Mouse (Mus musculus) erythroid progenitor cell, adult 5-6 weeks (primary cell): ENCODE data around the gene Slc24a3. TPM values are rescaled to one million over a fixed set of nuclear protein-coding genes. Genes with fewer than 3 reads are reported as not detected.

Experiments
- ATAC-seq: replicated peaks from 2 replicates; pipeline ENCODE4 v1.8.0; 2016; ENCODE audit warnings: moderate number of reproducible peaks, mild to moderate bottlenecking, moderate TSS enrichment, inconsistent platforms; ENCODE audit not compliant: poor library complexity, low FRiP score, severe bottlenecking
- total RNA-seq, 2 experiments: library from RNA; stranded (forward) in 1 of 2; stranded (reverse) in 1 of 2; fragments of 150-400 nt in 1 of 2; fragments of 186-747, 209-891 nt in 1 of 2; gene quantifications; 2 replicates each; pipeline versions ENCODE4 v1.2.3 to v1.2.4; 2015 to 2017; ENCODE audit warnings: low replicate concordance in 2 of 2

Gene Slc24a3
- total RNA-seq, 2 experiments from 2014 or later = 1.3 TPM; not detected in 1

GRCm38 (mm10) chr2:145670131-145670530 is 502.6 kb downstream of the Slc24a3 start:
- no peak for ATAC-seq

GRCm38 (mm10) chr2:145674496-145675141 is 507.1 kb downstream of the Slc24a3 start:
- ATAC-seq = no peak

GRCm38 (mm10) chr2:145675142-145675755 is 507.7 kb downstream of the Slc24a3 start, which contains the start of gene Rin2:
Gene Rin2 (plus strand): TSS chr2:145675215.
- no peak for ATAC-seq

GRCm38 (mm10) chr2:145675756-145676543 is 508.4 kb downstream of the Slc24a3 start:
- ATAC-seq = peak; percentile 34; the same call in 1 of the 2 replicates

GRCm38 (mm10) chr2:145676544-145676925 is 509.0 kb downstream of the Slc24a3 start:
- no peak for ATAC-seq

- no peak for ATAC-seq
These were observed 509.4 kb downstream of the Slc24a3 start for GRCm38 (mm10) chr2:145676936-145677335.

- ATAC-seq = no peak
These were observed 512.6 kb downstream of the Slc24a3 start for GRCm38 (mm10) chr2:145680141-145680540.

GRCm38 (mm10) chr2:145680762-145681161 is 513.2 kb downstream of the Slc24a3 start:
- ATAC-seq = no peak

GRCm38 (mm10) chr2:145681626-145682025 is 514.1 kb downstream of the Slc24a3 start:
- ATAC-seq = no peak

GRCm38 (mm10) chr2:145682924-145683323 is 515.4 kb downstream of the Slc24a3 start:
- no peak for ATAC-seq

- no peak for ATAC-seq
These were observed 516.0 kb downstream of the Slc24a3 start for GRCm38 (mm10) chr2:145683536-145683935.

- no peak for ATAC-seq
These were observed 516.6 kb downstream of the Slc24a3 start for GRCm38 (mm10) chr2:145684151-145684550.

- ATAC-seq = no peak
These were observed 517.3 kb downstream of the Slc24a3 start for GRCm38 (mm10) chr2:145684891-145685290.

- no peak for ATAC-seq
These were observed 518.5 kb downstream of the Slc24a3 start for GRCm38 (mm10) chr2:145686017-145686416.

- ATAC-seq = no peak
These were observed 523.9 kb downstream of the Slc24a3 start for GRCm38 (mm10) chr2:145691367-145692009.
